Mouse (Mus musculus) thymus, adult 2 months (tissue): ENCODE results near the gene Trim63. TPM values are rescaled to one million over a fixed set of nuclear protein-coding genes. Genes with fewer than 3 reads are reported as not detected.

Experiments used
- DNase-seq: peaks from one replicate; pipeline ENCODE4 v3.0.0; 2021
- H3K27ac ChIP-seq: fragments of 200-500 bp; 2 replicates; pipeline ENCODE4 v1.5.1; 2012; ENCODE audit warnings: low read length, control low read depth; ENCODE audit not compliant: control insufficient read depth, insufficient read depth
- H3K27me3 ChIP-seq: fragments of 200-500 bp; 2 replicates; pipeline ENCODE4 v1.6.1; 2012; ENCODE audit warnings: mild to moderate bottlenecking, low read length, moderate library complexity, mixed read lengths; ENCODE audit not compliant: control insufficient read depth, insufficient read depth
- H3K36me3 ChIP-seq: fragments of 200-500 bp; 2 replicates; pipeline ENCODE4 v1.6.1; 2012; ENCODE audit warnings: mild to moderate bottlenecking, low read length, moderate library complexity; ENCODE audit not compliant: control insufficient read depth, insufficient read depth
- H3K4me1 ChIP-seq: fragments of 200-500 bp; replicated peaks from 2 replicates; pipeline ENCODE4 v1.6.1; 2012; ENCODE audit warnings: low read length; ENCODE audit not compliant: control insufficient read depth, insufficient read depth
- H3K4me3 ChIP-seq: fragments of 200-500 bp; 2 replicates; pipeline ENCODE4 v1.5.1; 2012; ENCODE audit warnings: mild to moderate bottlenecking, low read length, control low read depth, moderate library complexity; ENCODE audit not compliant: control insufficient read depth, insufficient read depth
- CTCF ChIP-seq: fragments of 200-500 bp; IDR thresholded peaks from 2 replicates; pipeline ENCODE4 v1.5.1; 2012; ENCODE audit warnings: mild to moderate bottlenecking, control low read depth, low read length, moderate library complexity, borderline replicate concordance; ENCODE audit not compliant: control insufficient read depth, poor library complexity, insufficient read depth; ENCODE audit errors: extremely low read depth
- POLR2A ChIP-seq: fragments of 200-500 bp; IDR thresholded peaks from 2 replicates; pipeline ENCODE4 v1.6.1; 2012; ENCODE audit warnings: mild to moderate bottlenecking, low read length, control low read depth, moderate library complexity; ENCODE audit not compliant: control insufficient read depth, poor library complexity, insufficient read depth; ENCODE audit errors: extremely low read depth
- WGBS: fragments of 180-500 bp; shearing (Covaris S2); methylation state at CpG from one replicate; pipeline ENCODE4 v1.1.7; 2018; 5-methylcytosine and 5-hydroxymethylcytosine counted together
- polyA plus RNA-seq: library from polyadenylated mRNA; depleted of rRNA; stranded (reverse); fragments of >200 nt; gene quantifications from 2 replicates; pipeline ENCODE4 v1.2.3, GENCODE M21; 2012

The Trim63 gene
- polyA plus RNA-seq, 1 experiment, result 5.9 TPM

DNA sequence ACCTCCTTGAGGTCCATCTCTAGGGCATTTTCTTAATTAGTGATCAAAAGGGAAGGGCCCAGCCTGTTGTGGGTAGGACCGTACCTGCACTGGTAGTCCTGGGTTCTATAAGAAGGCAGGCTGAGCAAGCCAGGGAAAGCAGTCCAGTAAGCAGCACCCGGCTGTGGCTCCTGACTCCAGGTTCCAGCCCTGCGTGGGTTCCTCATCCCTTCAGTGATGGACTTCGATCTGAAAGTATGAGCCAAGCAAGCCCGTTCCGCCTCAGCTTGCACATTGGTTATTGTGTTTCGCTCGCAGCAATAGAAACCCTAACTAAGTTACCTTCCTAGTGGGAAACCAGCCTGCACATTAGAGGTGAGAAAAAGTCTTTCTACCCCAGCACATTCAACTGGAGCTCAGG lies 17.6 kb upstream of the Trim63 start:
- 90% methylated on average over 8 of the region's 8 CpGs for WGBS
- Histone ChIP-seq H3K4me1 (peaks cover 6% of the 10 kb centered on the region), H3K27me3 (no peaks in the 10 kb centered on the region), H3K36me3 (no peaks in the 10 kb centered on the region), H3K4me3 (no peak overlapping the region), H3K27ac (no peak overlapping the region)
- no peak for DNase-seq
- no peak for TF ChIP-seq CTCF
- TF ChIP-seq POLR2A, result no peak

DNA sequence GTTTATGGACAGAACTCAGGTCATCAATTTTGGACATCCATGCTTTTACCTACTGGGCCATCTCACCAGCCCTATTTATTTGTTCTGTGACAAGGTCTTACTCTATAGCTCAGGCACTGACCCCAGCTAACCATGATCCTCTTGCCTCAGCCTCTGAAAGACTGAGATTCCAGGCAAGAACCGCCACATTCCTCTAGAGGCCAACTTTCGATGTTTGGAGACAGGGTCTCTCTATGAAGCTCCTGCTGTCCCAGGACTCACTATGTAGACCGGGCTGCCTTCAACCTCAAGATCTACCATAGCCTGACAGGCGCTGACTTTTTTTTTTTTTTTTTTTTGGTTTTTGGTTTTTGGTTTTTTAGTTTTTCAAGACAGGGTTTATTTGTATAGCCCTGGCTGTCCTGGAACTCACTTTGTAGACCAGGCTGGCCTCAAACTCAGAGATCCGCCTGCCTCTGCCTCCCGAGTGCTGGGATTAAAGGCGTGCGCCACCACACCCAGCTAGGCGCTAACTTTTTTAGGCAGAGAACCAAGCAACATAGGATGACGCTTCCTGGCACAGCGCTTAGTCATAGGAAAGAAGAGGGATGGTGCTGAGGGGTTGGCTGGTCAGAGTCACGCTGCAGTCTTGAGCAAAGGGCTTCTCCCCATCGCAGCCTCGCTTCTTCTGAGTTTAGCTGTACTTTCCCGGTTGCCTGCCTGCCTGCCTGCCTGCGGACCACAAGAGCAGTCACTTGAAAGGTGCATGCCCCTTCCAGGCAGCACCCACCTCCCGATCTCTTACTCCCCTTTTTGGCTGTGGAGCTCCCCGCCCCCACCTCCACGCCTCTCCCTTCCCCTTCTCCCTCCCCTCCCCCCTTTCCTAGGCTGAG lies 16.1 kb upstream of the Trim63 start:
- Histone ChIP-seq H3K27ac (no peak overlapping the region), H3K4me1 (peaks cover 6% of the 10 kb centered on the region), H3K4me3 (no peak overlapping the region), H3K27me3 (no peaks in the 10 kb centered on the region), H3K36me3 (no peaks in the 10 kb centered on the region)
- TF ChIP-seq CTCF, result no peak
- no peak for TF ChIP-seq POLR2A
- WGBS, result 72% methylated on average over 19 of the region's 19 CpGs
- DNase-seq, result no peak

DNA sequence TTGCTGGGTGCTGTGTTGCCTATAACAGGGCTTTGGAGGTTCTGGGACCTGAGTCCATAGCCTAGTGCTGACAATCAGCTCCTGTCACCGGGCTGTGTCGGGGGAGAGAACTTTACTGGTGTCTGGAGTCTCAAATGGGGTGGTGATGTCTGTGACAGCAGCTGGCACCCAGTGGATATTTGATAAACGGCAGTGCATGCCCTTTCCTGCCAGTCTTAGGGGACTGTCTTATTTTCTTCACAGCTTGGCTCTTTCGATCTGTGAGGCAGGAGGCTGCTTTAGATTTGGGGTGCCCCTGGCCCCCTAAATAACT lies 15.5 kb upstream of the Trim63 start:
- DNase-seq, result no peak
- 17% methylated on average over 4 of the region's 4 CpGs for WGBS

DNA sequence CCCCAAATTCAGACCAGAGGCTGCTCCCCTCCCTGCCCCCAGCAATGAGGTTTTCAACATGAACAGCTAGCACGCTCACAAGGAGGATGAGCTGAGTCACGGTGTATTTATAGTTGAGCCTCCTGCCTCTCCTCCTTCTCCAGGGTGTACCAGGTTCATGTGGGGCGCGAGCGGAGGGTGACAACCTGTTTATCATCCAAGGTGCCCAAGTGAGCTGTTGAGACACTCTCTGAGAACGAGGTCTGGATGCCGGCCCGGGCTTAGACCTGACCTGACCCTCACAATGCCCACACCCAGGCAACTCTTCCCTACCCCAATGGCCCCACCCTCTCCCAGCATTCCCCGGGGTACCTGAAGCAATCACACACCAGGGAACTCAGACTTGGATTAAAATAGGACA lies 14.6 kb upstream of the Trim63 start:
- TF ChIP-seq CTCF (no peak), POLR2A (no peak)
- Histone ChIP-seq H3K27me3 (no peaks in the 10 kb centered on the region), H3K4me1 (peaks cover 6% of the 10 kb centered on the region), H3K4me3 (no peak overlapping the region), H3K27ac (no peak overlapping the region), H3K36me3 (no peaks in the 10 kb centered on the region)
- 6% methylated on average over 9 of the region's 9 CpGs for WGBS
- DNase-seq, result no peak

More for the DNA sequence above, 15.5 kb upstream of the Trim63 start:
- no peak overlapping the region for H3K4me3 ChIP-seq
- no peaks in the 10 kb centered on the region for H3K27me3 ChIP-seq
- H3K4me1 ChIP-seq, result peaks cover 6% of the 10 kb centered on the region
- H3K27ac ChIP-seq, result no peak overlapping the region
- TF ChIP-seq POLR2A, result no peak
- no peak for TF ChIP-seq CTCF
- H3K36me3 ChIP-seq, result no peaks in the 10 kb centered on the region

DNA sequence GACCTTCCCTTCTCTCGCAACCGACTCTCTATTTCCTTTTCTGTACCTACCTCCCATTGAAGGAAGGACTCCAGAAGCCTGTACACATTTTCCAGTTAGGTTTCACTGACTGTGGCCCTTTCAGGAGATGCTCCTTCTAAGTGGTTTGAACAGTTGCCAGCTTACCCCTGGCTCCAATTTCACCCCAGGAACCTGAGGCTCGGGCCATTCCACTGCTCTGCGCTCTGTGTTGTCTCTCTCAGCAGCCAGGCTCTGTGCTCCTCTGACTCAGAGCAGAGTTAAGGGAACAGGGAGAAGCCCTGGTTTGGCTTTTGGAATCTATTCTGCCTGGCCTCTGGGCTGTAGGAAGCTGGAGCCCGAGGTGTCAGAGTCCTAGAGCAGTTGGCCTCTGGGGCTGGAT lies 12.8 kb upstream of the Trim63 start:
- H3K36me3 ChIP-seq, result no peaks in the 10 kb centered on the region
- DNase-seq, result no peak
- WGBS, result 88% methylated on average over 5 of the region's 5 CpGs

DNA sequence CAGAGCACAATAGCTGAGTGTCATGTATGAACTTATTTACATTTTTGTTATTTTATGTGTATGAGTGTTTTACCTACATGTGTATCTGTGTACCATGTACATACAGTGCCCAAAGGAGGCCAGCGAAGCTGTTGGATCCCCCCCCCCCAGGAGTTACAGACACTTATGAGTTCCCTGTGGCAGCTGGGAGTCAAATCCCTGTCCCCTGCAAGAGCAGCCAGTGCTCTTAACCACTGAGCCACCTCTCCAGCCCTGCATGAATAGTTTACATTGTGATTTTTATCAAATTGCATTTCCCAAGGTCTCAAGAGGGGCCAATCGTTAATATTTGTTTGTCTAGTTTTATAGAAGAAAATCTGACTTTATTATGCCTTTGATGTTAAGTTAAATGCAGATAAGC lies 8.0 kb upstream of the Trim63 start:
- no peak overlapping the region for H3K4me3 ChIP-seq
- H3K4me1 ChIP-seq, result peaks cover 9% of the 10 kb centered on the region
- TF ChIP-seq POLR2A (no peak), CTCF (no peak)
- no peaks in the 10 kb centered on the region for H3K27me3 ChIP-seq
- H3K27ac ChIP-seq, result no peak overlapping the region
- DNase-seq, result no peak
- H3K36me3 ChIP-seq, result no peaks in the 10 kb centered on the region
- WGBS, result 78% methylated on average over 2 of the region's 2 CpGs

More for the DNA sequence above, 12.8 kb upstream of the Trim63 start:
- no peak overlapping the region for H3K27ac ChIP-seq
- peaks cover 9% of the 10 kb centered on the region for H3K4me1 ChIP-seq
- no peak overlapping the region for H3K4me3 ChIP-seq
- H3K27me3 ChIP-seq, result no peaks in the 10 kb centered on the region
- TF ChIP-seq CTCF (no peak), POLR2A (no peak)

DNA sequence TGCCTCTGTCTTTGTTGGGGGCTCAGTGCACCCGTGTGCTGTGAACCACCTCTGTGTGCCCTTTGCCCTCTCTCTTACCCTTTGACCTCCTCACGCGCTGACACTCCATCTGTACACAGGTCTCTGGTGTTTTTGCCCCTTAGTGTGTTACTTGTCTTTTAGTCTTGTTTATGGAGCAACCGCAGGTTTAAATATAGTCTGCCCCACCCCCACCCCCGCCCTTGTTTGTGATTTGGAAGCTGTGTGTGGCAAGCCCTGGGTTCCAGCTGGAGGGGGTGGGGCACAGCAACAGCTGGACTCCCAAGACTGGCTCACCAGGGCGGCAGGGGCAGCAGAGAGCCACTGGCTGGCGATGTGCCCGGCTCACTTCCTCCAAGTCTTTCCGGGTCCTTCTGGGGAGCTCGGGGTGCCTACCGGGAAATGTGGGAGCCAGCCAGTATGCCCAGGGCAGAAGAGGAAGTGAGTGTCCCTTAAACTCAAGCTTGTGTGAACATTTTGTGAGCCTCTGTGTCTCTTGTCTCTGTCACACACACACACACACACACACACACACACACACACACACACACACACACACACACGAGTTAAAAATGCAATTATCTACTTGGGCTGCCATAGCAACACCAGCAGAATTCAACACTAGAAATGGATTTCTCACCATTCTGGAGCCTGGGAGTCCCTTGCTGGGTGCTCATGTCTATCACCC lies 7.4 kb upstream of the Trim63 start:
- no peak overlapping the region for H3K27ac ChIP-seq
- H3K36me3 ChIP-seq, result no peaks in the 10 kb centered on the region
- TF ChIP-seq CTCF (no peak), POLR2A (no peak)
- H3K4me1 ChIP-seq, result peaks cover 9% of the 10 kb centered on the region
- H3K27me3 ChIP-seq, result no peaks in the 10 kb centered on the region
- peak; percentile 29 for DNase-seq
- WGBS, result 9% methylated on average over 12 of the region's 12 CpGs
- no peak overlapping the region for H3K4me3 ChIP-seq
